Mouse (Mus musculus) liver, adult 2 months (tissue): ENCODE data around the gene Ate1.

Experiments
- CTCF ChIP-seq: fragments of 200-500 bp; IDR thresholded peaks from 2 replicates; pipeline ENCODE4 v1.5.1; 2011; ENCODE audit warnings: low read depth, low read length, control low read depth
- POLR2A ChIP-seq: fragments of 200-500 bp; IDR thresholded peaks from 2 replicates; pipeline ENCODE4 v1.6.1; 2011; ENCODE audit warnings: low read length, control low read depth; ENCODE audit not compliant: insufficient read depth; ENCODE audit errors: extremely low read depth

GRCm38 (mm10) chr7:130394697-130395096 lies 125.5 kb downstream of the Ate1 start:
- TF ChIP-seq POLR2A (no peak), CTCF (no peak)
